Mouse (Mus musculus) 3134 (cell line): ENCODE data around the gene Gan.

ENCODE experiments used
- DNase-seq: peaks from one replicate; pipeline ENCODE4 v3.0.0-alpha.2; 2011; ENCODE audit warnings: low spot score; ENCODE audit not compliant: insufficient read length; ENCODE audit errors: extremely low read depth

The Gan gene

GRCm38 (mm10) chr8:117158135-117158761 is at the start of gene Gan:
Gene Gan (plus strand): TSS chr8:117158135.
- peak; percentile 73 for DNase-seq

- no peak for DNase-seq
Observed at GRCm38 (mm10) chr8:117109018-117109711, 48.8 kb upstream of the Gan start.

GRCm38 (mm10) chr8:117109801-117110390 is 48.0 kb upstream of the Gan start:
- peak; percentile 29 for DNase-seq

- no peak for DNase-seq
Observed at GRCm38 (mm10) chr8:117111641-117112040, 46.3 kb upstream of the Gan start.

GRCm38 (mm10) chr8:117112261-117112660 is 45.7 kb upstream of the Gan start:
- no peak for DNase-seq

GRCm38 (mm10) chr8:117115094-117115493 is 42.8 kb upstream of the Gan start:
- no peak for DNase-seq

GRCm38 (mm10) chr8:117115676-117116446 is 42.1 kb upstream of the Gan start:
- DNase-seq: no peak

- DNase-seq: no peak
Observed at GRCm38 (mm10) chr8:117116534-117116933, 41.4 kb upstream of the Gan start.

- no peak for DNase-seq
Observed at GRCm38 (mm10) chr8:117118409-117118808, 39.5 kb upstream of the Gan start.

GRCm38 (mm10) chr8:117121277-117121676 is 36.7 kb upstream of the Gan start:
- DNase-seq: no peak

- no peak for DNase-seq
Observed at GRCm38 (mm10) chr8:117123850-117124633, 33.9 kb upstream of the Gan start.

GRCm38 (mm10) chr8:117125854-117126253 is 32.1 kb upstream of the Gan start:
- no peak for DNase-seq

GRCm38 (mm10) chr8:117126411-117126810 is 31.5 kb upstream of the Gan start:
- DNase-seq: no peak

GRCm38 (mm10) chr8:117127063-117127462 is 30.9 kb upstream of the Gan start:
- no peak for DNase-seq

- DNase-seq: no peak
Observed at GRCm38 (mm10) chr8:117133702-117134101, 24.2 kb upstream of the Gan start.

- DNase-seq: no peak
Observed at GRCm38 (mm10) chr8:117136351-117136750, 21.6 kb upstream of the Gan start.

GRCm38 (mm10) chr8:117136763-117137162 is 21.2 kb upstream of the Gan start:
- DNase-seq: no peak

GRCm38 (mm10) chr8:117137357-117137756 is 20.6 kb upstream of the Gan start:
- DNase-seq: no peak

GRCm38 (mm10) chr8:117148520-117148919 is 9.4 kb upstream of the Gan start:
- DNase-seq: no peak

- no peak for DNase-seq
Observed at GRCm38 (mm10) chr8:117156149-117156548, 1.8 kb upstream of the Gan start.
